Mouse (Mus musculus) kidney, postnatal 36 days (tissue): Measurements from ENCODE around the gene Gm17571.
A peak's percentile ranks its signal among the peaks of the same experiment; 100 is the strongest.

Experiments
- DNase-seq, 2 experiments: peaks; one replicate each; pipeline ENCODE4 v3.0.0; 2021 to 2022; ENCODE audit warnings: mixed read lengths in 2 of 2

Gm17571 gene

GRCm38 (mm10) chr9:13454651-13455123 lies 8.1 kb upstream of the Gm17571 start:
- no peak for DNase-seq

GRCm38 (mm10) chr9:13448716-13449115 lies 2.2 kb upstream of the Gm17571 start:
- no peak for DNase-seq

GRCm38 (mm10) chr9:13446236-13446635 lies 317 bp downstream of the Gm17571 start:
- no peak for DNase-seq

GRCm38 (mm10) chr9:13443484-13444211 lies 2.9 kb downstream of the Gm17571 start:
- no peak for DNase-seq

- DNase-seq: peak in 1 of 2 experiments; percentile 25
Measured at GRCm38 (mm10) chr9:13442012-13442735, 4.4 kb downstream of the Gm17571 start.

GRCm38 (mm10) chr9:13440911-13441310 lies 5.6 kb downstream of the Gm17571 start:
- no peak for DNase-seq

GRCm38 (mm10) chr9:13433501-13434090 lies 13.0 kb downstream of the Gm17571 start:
- DNase-seq: no peak

- DNase-seq: peak in 1 of 2 experiments; percentile 39
Measured at GRCm38 (mm10) chr9:13431646-13432045, 14.9 kb downstream of the Gm17571 start.

- no peak for DNase-seq
Measured at GRCm38 (mm10) chr9:13430744-13431143, 15.8 kb downstream of the Gm17571 start.

GRCm38 (mm10) chr9:13430302-13430701 lies 16.3 kb downstream of the Gm17571 start:
- no peak for DNase-seq

- peak in 1 of 2 experiments; percentile 40 for DNase-seq
Measured at GRCm38 (mm10) chr9:13429477-13430125, 17.0 kb downstream of the Gm17571 start.

- peak; percentile 78 to 81 for DNase-seq
Measured at GRCm38 (mm10) chr9:13425031-13425940, 21.3 kb downstream of the Gm17571 start.

- DNase-seq: no peak
Measured at GRCm38 (mm10) chr9:13414230-13414766, 32.3 kb downstream of the Gm17571 start.
